Mouse (Mus musculus) lung, embryonic 15.5 days (tissue): Measurements from ENCODE around the gene Cnnm4. TPM values are rescaled to one million over a fixed set of nuclear protein-coding genes. Genes with fewer than 3 reads are reported as not detected.
"Not testable (repeated sequence)": the region's sequence is repeated elsewhere in the genome, so short reads cannot be mapped to it uniquely, and the experiment has no call there.

Experiments
- ATAC-seq: fragments of 200-750 bp; cut with Nextera tagmentation; 2 replicates; pipeline ENCODE4 v1.8.0; 2017; ENCODE audit warnings: moderate number of reproducible peaks, borderline replicate concordance; ENCODE audit not compliant: low FRiP score, low TSS enrichment; ENCODE audit errors: extremely low read depth
- H3K27ac ChIP-seq: fragments of 300-500 bp; sonication (generic); 2 replicates; pipeline ENCODE4 v1.5.1; 2015; ENCODE audit warnings: moderate library complexity, mild to moderate bottlenecking, inconsistent platforms
- H3K27me3 ChIP-seq: fragments of 300-500 bp; sonication (generic); 2 replicates; pipeline ENCODE4 v1.6.1; 2015; ENCODE audit warnings: inconsistent platforms
- H3K36me3 ChIP-seq: fragments of 300-500 bp; sonication (generic); 2 replicates; pipeline ENCODE4 v1.6.1; 2015; ENCODE audit warnings: inconsistent platforms
- H3K4me1 ChIP-seq: fragments of 300-500 bp; sonication (generic); 2 replicates; pipeline ENCODE4 v1.6.1; 2015; ENCODE audit warnings: inconsistent platforms
- H3K4me2 ChIP-seq: fragments of 300-500 bp; sonication (generic); 2 replicates; pipeline ENCODE4 v1.6.1; 2015; ENCODE audit warnings: inconsistent platforms, mild to moderate bottlenecking, moderate library complexity
- H3K4me3 ChIP-seq: fragments of 300-500 bp; sonication (generic); 2 replicates; pipeline ENCODE4 v1.5.1; 2015; ENCODE audit warnings: mild to moderate bottlenecking, inconsistent platforms
- H3K9ac ChIP-seq: fragments of 300-500 bp; sonication (generic); 2 replicates; pipeline ENCODE4 v1.6.1; 2015; ENCODE audit warnings: inconsistent platforms
- H3K9me3 ChIP-seq: fragments of 300-500 bp; sonication (generic); 2 replicates; pipeline ENCODE4 v1.6.1; 2016; ENCODE audit warnings: inconsistent platforms
- WGBS: fragments of 180-500 bp; shearing (Covaris S2); methylation state at CpG from one replicate; pipeline ENCODE4 v1.1.7; 2015; 5-methylcytosine and 5-hydroxymethylcytosine counted together
- polyA plus RNA-seq: library from polyadenylated mRNA; unstranded; fragments of >200 nt; fragmentation: Nextera tagmentation; extraction: Ambion mirVana; gene quantifications from 2 replicates; pipeline ENCODE4 v1.2.1, GENCODE M21; 2015

The Cnnm4 gene
- polyA plus RNA-seq, 1 experiment from 2014 or later = 12.5 TPM

GRCm38 (mm10) chr1:36535477-36536396 is 64.3 kb downstream of the Cnnm4 start:
- Histone ChIP-seq H3K27ac (no peak overlapping the region), H3K9me3 (no peaks in the 10 kb centered on the region), H3K9ac (no peak overlapping the region), H3K27me3 (no peaks in the 10 kb centered on the region), H3K4me2 (no peak overlapping the region), H3K4me3 (no peak overlapping the region), H3K36me3 (peaks cover 22% of the 10 kb centered on the region), H3K4me1 (peaks cover 9% of the 10 kb centered on the region; the same call in 1 of the 2 replicates)
- ATAC-seq = no peak
- 73% methylated on average over 11 of the region's 11 CpGs for WGBS

GRCm38 (mm10) chr1:36536397-36536728 is 64.9 kb downstream of the Cnnm4 start:
- Histone ChIP-seq H3K9me3 (no peaks in the 10 kb centered on the region), H3K36me3 (peaks cover 25% of the 10 kb centered on the region), H3K27me3 (no peaks in the 10 kb centered on the region), H3K4me3 (no peak overlapping the region), H3K27ac (no peak overlapping the region), H3K4me1 (peaks cover 9% of the 10 kb centered on the region; the same call in 1 of the 2 replicates), H3K9ac (no peak overlapping the region), H3K4me2 (no peak overlapping the region)
- WGBS = 58% methylated on average over 8 of the region's 8 CpGs
- ATAC-seq = no peak

- H3K4me2 ChIP-seq, H3K4me1 ChIP-seq, ATAC-seq, H3K9me3 ChIP-seq, H3K27me3 ChIP-seq, H3K4me3 ChIP-seq, H3K27ac ChIP-seq, H3K9ac ChIP-seq: not testable (repeated sequence)
- 88% methylated on average over 9 of the region's 9 CpGs for WGBS
- peaks cover 29% of the 10 kb centered on the region for H3K36me3 ChIP-seq
Measured at GRCm38 (mm10) chr1:36536783-36537182, 65.4 kb downstream of the Cnnm4 start, which contains the start of gene Ankrd23. Gene Ankrd23 (minus strand): TSS chr1:36536883.

GRCm38 (mm10) chr1:36538727-36539126 is 67.3 kb downstream of the Cnnm4 start:
- Histone ChIP-seq H3K4me2 (no peak overlapping the region), H3K27ac (no peak overlapping the region), H3K27me3 (no peaks in the 10 kb centered on the region), H3K9me3 (no peaks in the 10 kb centered on the region), H3K4me3 (no peak overlapping the region), H3K9ac (no peak overlapping the region), H3K4me1 (peaks cover 8% of the 10 kb centered on the region; the same call in 1 of the 2 replicates), H3K36me3 (peaks cover 31% of the 10 kb centered on the region)
- WGBS = 77% methylated on average over 4 of the region's 4 CpGs
- ATAC-seq = no peak

GRCm38 (mm10) chr1:36539186-36539585 is 67.8 kb downstream of the Cnnm4 start, which contains the start of gene Gm42417:
Gene Gm42417 (minus strand): TSS chr1:36539429.
- H3K36me3 ChIP-seq = peaks cover 31% of the 10 kb centered on the region
- H3K27me3 ChIP-seq = no peaks in the 10 kb centered on the region
- no peaks in the 10 kb centered on the region for H3K9me3 ChIP-seq
- no peak within 1 kb of the TSS for H3K27ac ChIP-seq
- no peak within 1 kb of the TSS for H3K9ac ChIP-seq
- H3K4me2 ChIP-seq = no peak within 1 kb of the TSS
- H3K4me1 ChIP-seq = peaks cover 3% of the 10 kb centered on the region; the same call in 1 of the 2 replicates
- H3K4me3 ChIP-seq = no peak within 1 kb of the TSS
- WGBS = 41% methylated on average over 9 of the region's 9 CpGs
- ATAC-seq = peak; percentile 16; the same call in 1 of the 2 replicates

GRCm38 (mm10) chr1:36540132-36540531 is 68.7 kb downstream of the Cnnm4 start:
- no peaks in the 10 kb centered on the region for H3K9me3 ChIP-seq
- H3K27me3 ChIP-seq = no peaks in the 10 kb centered on the region
- 86% methylated on average over 11 of the region's 11 CpGs for WGBS
- no peak overlapping the region for H3K9ac ChIP-seq
- ATAC-seq = no peak
- peaks cover 31% of the 10 kb centered on the region for H3K36me3 ChIP-seq
- no peak overlapping the region for H3K4me3 ChIP-seq
- no peak overlapping the region for H3K4me2 ChIP-seq
- no peaks in the 10 kb centered on the region for H3K4me1 ChIP-seq
- no peak overlapping the region for H3K27ac ChIP-seq

GRCm38 (mm10) chr1:36540807-36541206 is 69.4 kb downstream of the Cnnm4 start:
- Histone ChIP-seq H3K27ac (no peak overlapping the region), H3K27me3 (no peaks in the 10 kb centered on the region), H3K4me3 (no peak overlapping the region), H3K4me2 (no peak overlapping the region), H3K9me3 (no peaks in the 10 kb centered on the region), H3K9ac (no peak overlapping the region), H3K4me1 (no peaks in the 10 kb centered on the region; the same call in 1 of the 2 replicates), H3K36me3 (peaks cover 31% of the 10 kb centered on the region)
- ATAC-seq = no peak
- WGBS = 95% methylated on average over 12 of the region's 12 CpGs

- Histone ChIP-seq H3K4me2 (no peak overlapping the region), H3K9ac (no peak overlapping the region), H3K36me3 (peaks cover 31% of the 10 kb centered on the region), H3K4me3 (no peak overlapping the region), H3K27ac (no peak overlapping the region), H3K9me3 (no peaks in the 10 kb centered on the region), H3K27me3 (no peaks in the 10 kb centered on the region), H3K4me1 (peaks cover 8% of the 10 kb centered on the region)
- 95% methylated on average over 16 of the region's 16 CpGs for WGBS
- ATAC-seq = no peak
Measured at GRCm38 (mm10) chr1:36541844-36542243, 70.4 kb downstream of the Cnnm4 start.

- no peak for ATAC-seq
- WGBS = 94% methylated on average over 9 of the region's 9 CpGs
- Histone ChIP-seq H3K9ac (no peak overlapping the region), H3K27me3 (no peaks in the 10 kb centered on the region), H3K4me2 (no peak overlapping the region), H3K36me3 (peaks cover 31% of the 10 kb centered on the region), H3K4me1 (peaks cover 15% of the 10 kb centered on the region), H3K9me3 (no peaks in the 10 kb centered on the region), H3K4me3 (no peak overlapping the region), H3K27ac (no peak overlapping the region)
Measured at GRCm38 (mm10) chr1:36542925-36543324, 71.5 kb downstream of the Cnnm4 start.

GRCm38 (mm10) chr1:36545382-36545781 is 74.0 kb downstream of the Cnnm4 start:
- H3K36me3 ChIP-seq = peaks cover 29% of the 10 kb centered on the region
- no peak overlapping the region for H3K27ac ChIP-seq
- no peak overlapping the region for H3K4me2 ChIP-seq
- no peaks in the 10 kb centered on the region for H3K27me3 ChIP-seq
- 78% methylated on average over 2 of the region's 2 CpGs for WGBS
- ATAC-seq = no peak
- H3K4me3 ChIP-seq = no peak overlapping the region
- peaks cover 36% of the 10 kb centered on the region for H3K4me1 ChIP-seq
- no peaks in the 10 kb centered on the region for H3K9me3 ChIP-seq
- H3K9ac ChIP-seq = no peak overlapping the region

- peak overlapping the region; percentile 71 for H3K4me2 ChIP-seq
- ATAC-seq = no peak
- 67% methylated on average over 19 of the region's 19 CpGs for WGBS
- peaks cover 31% of the 10 kb centered on the region for H3K36me3 ChIP-seq
- H3K27ac ChIP-seq = no peak overlapping the region
- H3K9me3 ChIP-seq = no peaks in the 10 kb centered on the region
- H3K27me3 ChIP-seq = no peaks in the 10 kb centered on the region
- H3K4me1 ChIP-seq = peaks cover 43% of the 10 kb centered on the region
- H3K4me3 ChIP-seq = peak overlapping the region; percentile 72
- H3K9ac ChIP-seq = peak overlapping the region; percentile 65
Measured at GRCm38 (mm10) chr1:36545845-36546600, 74.6 kb downstream of the Cnnm4 start.
